Mouse (Mus musculus) CH12.LX (cell line): ENCODE data around the gene Nup160.

Source experiments
- CTCF ChIP-seq, 2 experiments: IDR thresholded peaks in 1 of 2; conservative IDR thresholded peaks in 1 of 2; 2 replicates each; pipeline ENCODE4 v1.5.1; 2011 to 2012; ENCODE audit warnings: low read depth in 2 of 2, low read length in 2 of 2, improper control_type of control experiment in 1 of 2, inconsistent platforms in 1 of 2, mild to moderate bottlenecking in 1 of 2, moderate library complexity in 1 of 2
- EP300 ChIP-seq: IDR thresholded peaks from 2 replicates; pipeline ENCODE4 v1.6.1; 2011; ENCODE audit warnings: low read length, improper control_type of control experiment
- MAX ChIP-seq: IDR thresholded peaks from 2 replicates; pipeline ENCODE4 v1.6.1; 2011; ENCODE audit warnings: low read length, improper control_type of control experiment
- POLR2A ChIP-seq: IDR thresholded peaks from 2 replicates; pipeline ENCODE4 v1.6.1; 2011; ENCODE audit warnings: low read depth, mild to moderate bottlenecking, improper control_type of control experiment, low read length
- POLR2AphosphoS2 ChIP-seq: IDR thresholded peaks from 2 replicates; pipeline ENCODE4 v1.6.1; 2011; ENCODE audit warnings: low read depth, low read length, improper control_type of control experiment
- UBTF ChIP-seq: IDR thresholded peaks from 2 replicates; pipeline ENCODE4 v1.6.1; 2012; ENCODE audit warnings: low read depth, mild to moderate bottlenecking, inconsistent platforms, low read length, improper control_type of control experiment, moderate library complexity
- ZMIZ1 ChIP-seq: IDR thresholded peaks from 2 replicates; pipeline ENCODE4 v1.6.1; 2012; ENCODE audit warnings: low read depth, mild to moderate bottlenecking, inconsistent platforms, low read length, improper control_type of control experiment

GRCm38 (mm10) chr2:90641710-90642039 lies 35.3 kb upstream of the Nup160 start:
- TF ChIP-seq CTCF (conservative IDR thresholded peaks at IDR 0.05 in 1 of 2, IDR thresholded peaks at IDR 0.05 in 1 of 2; ENCODE audit: low read depth in 2 of 2, low read length in 2 of 2) (no peak), MAX (no peak), UBTF (no peak), ZMIZ1 (no peak), POLR2AphosphoS2 (no peak), POLR2A (no peak), EP300 (no peak)
